Mouse (Mus musculus): ENCODE data around the gene Cul9. TPM values are rescaled to one million over a fixed set of nuclear protein-coding genes. Genes with fewer than 3 reads are reported as not detected.
"Not testable (repeated sequence)": the region's sequence is repeated elsewhere in the genome, so short reads cannot be mapped to it uniquely, and the experiment has no call there.

Cul9 gene
- polyA plus RNA-seq, 1 experiment from 2014 or later: 17.4 TPM

DNA sequence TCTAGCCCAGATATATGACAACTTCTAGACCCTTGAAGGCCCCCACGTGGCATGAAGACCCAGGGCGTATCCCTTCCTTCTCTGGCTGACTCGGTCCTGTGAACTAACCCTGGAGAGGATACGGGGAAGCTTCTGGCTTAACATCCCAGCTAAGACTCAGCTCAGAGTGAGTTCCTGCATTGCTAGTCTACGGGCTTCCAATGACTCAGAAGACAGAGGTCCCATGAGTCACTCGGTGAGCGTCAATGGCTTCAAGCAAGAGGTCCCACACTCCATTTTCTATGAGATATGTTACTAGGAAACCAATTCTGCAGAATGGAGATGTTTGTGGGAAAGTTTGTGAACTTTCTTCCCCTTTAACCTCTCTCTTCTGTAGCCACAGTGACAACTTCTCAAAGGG, 28.3 kb upstream of the Cul9 start:
- H3K36me3 ChIP-seq: peaks cover 59% of the 10 kb centered on the region
- no peak overlapping the region for H3K4me2 ChIP-seq (replicated peaks)
- no peak for ATAC-seq (replicated peaks)
- H3K27ac ChIP-seq (replicated peaks): no peak overlapping the region
- no peaks in the 10 kb centered on the region for H3K4me1 ChIP-seq
- H3K27me3 ChIP-seq: no peaks in the 10 kb centered on the region
- WGBS: 91% methylated on average over 7 of the region's 7 CpGs
- H3K9me3 ChIP-seq: no peaks in the 10 kb centered on the region
- H3K4me3 ChIP-seq: no peak overlapping the region
- no peak overlapping the region for H3K9ac ChIP-seq (replicated peaks)

- H3K36me3 ChIP-seq: peaks cover 58% of the 10 kb centered on the region
- H3K27me3 ChIP-seq: no peaks in the 10 kb centered on the region
- H3K27ac ChIP-seq (replicated peaks): no peak overlapping the region
- H3K4me2 ChIP-seq (replicated peaks): no peak overlapping the region
- H3K4me1 ChIP-seq: no peaks in the 10 kb centered on the region
- H3K4me3 ChIP-seq: no peak overlapping the region
- H3K9ac ChIP-seq (replicated peaks): no peak overlapping the region
- no peaks in the 10 kb centered on the region for H3K9me3 ChIP-seq
- WGBS: 91% methylated on average over 11 of the region's 11 CpGs
- no peak for ATAC-seq (replicated peaks)
Observed at GRCm38 (mm10) chr17:46571005-46571404, 24.8 kb upstream of the Cul9 start.

DNA sequence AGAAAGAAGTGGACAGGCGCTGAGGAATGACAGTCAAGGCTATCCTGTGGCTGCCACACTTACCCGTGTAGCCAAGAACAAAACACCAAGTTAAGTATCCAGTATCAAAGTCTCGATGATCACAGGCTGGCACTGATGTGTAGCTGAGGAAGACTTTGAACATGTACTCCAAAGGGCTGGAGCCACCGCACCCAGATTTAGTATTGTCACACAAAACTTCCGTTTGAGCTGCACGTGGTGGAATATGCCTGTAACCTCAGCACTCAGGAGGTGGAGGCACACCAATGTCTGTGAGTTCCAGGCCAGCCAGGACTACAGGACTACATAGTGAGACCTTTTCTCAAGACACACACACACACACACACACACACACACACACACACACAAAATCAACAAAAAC, 13.0 kb upstream of the Cul9 start:
- no peaks in the 10 kb centered on the region for H3K9me3 ChIP-seq
- ATAC-seq (replicated peaks): no peak
- H3K9ac ChIP-seq (replicated peaks): no peak overlapping the region
- no peak overlapping the region for H3K4me2 ChIP-seq (replicated peaks)
- H3K36me3 ChIP-seq: 0 out of 2 replicates have a peak, but pooled peaks cover 4% of the 10 kb centered on the region
- WGBS: 92% methylated on average over 6 of the region's 6 CpGs
- no peak overlapping the region for H3K4me3 ChIP-seq
- H3K27ac ChIP-seq (replicated peaks): no peak overlapping the region
- H3K4me1 ChIP-seq: peaks cover 7% of the 10 kb centered on the region
- no peaks in the 10 kb centered on the region for H3K27me3 ChIP-seq

DNA sequence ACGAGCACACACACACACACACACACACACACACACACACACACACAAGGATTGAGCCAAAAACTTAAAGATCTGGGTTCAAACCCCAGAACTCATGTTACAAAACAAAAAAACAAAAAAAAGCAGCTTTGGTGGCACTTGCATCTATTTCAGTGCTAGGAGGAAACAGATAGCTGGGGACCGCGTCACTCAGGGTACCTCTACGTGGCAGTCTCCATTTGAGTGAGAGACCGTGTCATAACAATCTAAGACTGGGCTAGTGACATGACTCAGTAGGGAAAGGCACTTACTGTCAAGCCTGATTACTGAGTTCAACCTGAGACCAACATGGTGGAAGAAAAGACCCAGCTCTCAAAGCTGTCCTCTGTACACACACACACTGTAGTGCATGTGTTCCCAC, 12.0 kb upstream of the Cul9 start:
- ATAC-seq (replicated peaks): no peak
- Histone ChIP-seq H3K36me3 (no peaks in the 10 kb centered on the region), H3K4me2 (replicated peaks) (no peak overlapping the region), H3K27me3 (no peaks in the 10 kb centered on the region), H3K9me3 (no peaks in the 10 kb centered on the region), H3K4me3 (no peak overlapping the region), H3K9ac (replicated peaks) (no peak overlapping the region), H3K27ac (replicated peaks) (no peak overlapping the region), H3K4me1 (peaks cover 17% of the 10 kb centered on the region)
- WGBS: 86% methylated on average over 5 of the region's 5 CpGs

- H3K27ac ChIP-seq (replicated peaks); H3K36me3 ChIP-seq; H3K9me3 ChIP-seq; H3K4me3 ChIP-seq; ATAC-seq (replicated peaks); H3K9ac ChIP-seq (replicated peaks); H3K27me3 ChIP-seq: not testable (repeated sequence)
- peak overlapping the region; percentile 95; the same call in 1 of the 2 replicates for H3K4me2 ChIP-seq (replicated peaks)
- H3K4me1 ChIP-seq: peaks cover 24% of the 10 kb centered on the region
Observed at GRCm38 (mm10) chr17:46557321-46557720, 11.1 kb upstream of the Cul9 start.

- 1% methylated on average over 11 of the region's 11 CpGs for WGBS
- Histone ChIP-seq H3K4me3 (peak overlapping the region; percentile 85), H3K4me1 (peaks cover 30% of the 10 kb centered on the region), H3K4me2 (replicated peaks) (peak overlapping the region; percentile 95), H3K27me3 (no peaks in the 10 kb centered on the region), H3K36me3 (peaks cover 4% of the 10 kb centered on the region; the same call in 1 of the 2 replicates), H3K9me3 (no peaks in the 10 kb centered on the region), H3K9ac (replicated peaks) (peak overlapping the region; percentile 43), H3K27ac (replicated peaks) (peak overlapping the region; percentile 70)
- ATAC-seq (replicated peaks): no peak
Observed at GRCm38 (mm10) chr17:46556584-46556945, 10.4 kb upstream of the Cul9 start.

DNA sequence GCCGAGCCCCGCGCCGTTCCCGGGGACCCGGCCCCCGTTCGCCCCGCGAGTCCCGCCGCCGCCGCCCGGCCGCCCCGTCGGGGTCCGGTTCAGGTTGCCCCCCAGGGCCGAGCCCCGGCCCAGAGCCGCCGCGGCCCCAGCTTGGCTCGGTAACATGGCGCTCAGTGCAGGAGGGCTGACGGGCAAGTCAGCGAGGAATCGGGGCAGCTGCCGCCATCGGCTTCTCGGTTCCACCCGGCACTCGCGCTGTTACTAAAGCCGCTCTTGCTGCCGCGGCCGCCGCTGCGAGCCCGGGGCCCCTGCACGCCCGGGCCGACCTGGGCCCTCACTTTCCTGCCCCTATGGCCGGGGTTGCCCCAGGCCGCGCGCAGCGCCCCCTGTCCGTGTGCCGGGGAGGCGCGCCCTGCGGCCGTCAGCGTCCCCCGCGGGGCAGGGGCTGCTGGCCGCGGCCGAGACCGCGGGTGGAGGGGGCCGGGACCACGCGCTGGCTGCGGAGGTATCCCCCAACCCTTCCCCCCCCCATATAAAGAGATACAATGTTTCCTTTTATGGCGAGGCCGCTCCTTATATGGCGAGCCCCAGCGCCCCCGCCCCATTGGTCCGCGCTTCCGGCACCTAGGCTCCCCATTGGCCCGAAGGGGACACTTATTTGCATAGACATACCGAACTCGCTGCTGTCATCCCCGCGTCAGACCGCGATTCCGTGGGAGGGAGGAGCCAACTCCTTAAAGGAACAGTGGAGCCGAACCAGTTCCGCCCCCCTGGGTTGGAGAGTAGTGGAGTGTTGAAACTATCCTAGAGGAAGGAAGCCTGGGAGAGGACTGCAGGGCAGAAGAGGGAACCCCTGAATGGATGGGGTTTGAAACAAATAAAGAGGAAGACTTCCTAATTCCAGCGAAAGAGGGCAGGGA, 9.7 kb upstream of the Cul9 start, which contains the start of gene Srf:
Gene Srf, minus strand, starts transcription at position 503 of the 911 bp plus-strand sequence.
- peaks cover 30% of the 10 kb centered on the region for H3K4me1 ChIP-seq
- WGBS: 2% methylated on average over 87 of the region's 87 CpGs

DNA sequence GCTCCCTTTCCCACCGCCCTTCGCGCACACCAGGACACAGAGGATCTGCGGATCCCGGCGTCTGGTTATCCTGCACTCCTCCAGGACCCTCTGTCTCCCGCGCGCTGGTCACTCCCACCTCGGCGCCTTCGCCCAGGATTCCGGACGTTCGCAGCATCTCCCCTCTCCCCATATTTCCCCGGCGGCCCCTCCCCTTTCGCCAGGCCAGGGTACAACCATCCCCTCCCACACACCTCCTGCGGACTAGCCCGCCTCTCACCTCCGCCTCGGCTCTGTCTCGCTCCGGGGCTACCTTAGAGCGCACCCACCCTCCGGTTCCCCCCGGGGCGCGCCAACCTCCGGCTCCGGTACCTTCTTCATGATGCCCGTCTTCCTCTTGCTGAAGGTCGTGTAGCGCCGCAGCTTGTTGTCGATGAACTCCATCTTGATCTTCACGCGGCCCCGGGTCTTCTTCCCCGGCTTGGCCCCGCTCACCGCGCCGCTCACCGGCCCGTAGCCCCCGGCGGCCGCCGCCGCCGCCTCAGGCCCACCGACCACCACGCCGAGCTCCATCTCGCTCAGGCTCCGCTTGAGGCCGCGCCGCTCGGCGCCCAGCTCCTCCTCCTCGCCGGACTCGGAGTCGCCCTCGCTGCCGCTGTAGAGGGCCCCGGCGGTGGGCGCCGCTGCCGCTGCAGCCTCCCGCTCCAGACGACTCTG, 8.9 kb upstream of the Cul9 start:
- under 1% methylated on average over 74 of the region's 75 CpGs for WGBS
- Histone ChIP-seq H3K36me3 (peaks cover 19% of the 10 kb centered on the region), H3K27ac (replicated peaks) (peak overlapping the region; percentile 93), H3K4me3 (peak overlapping the region; percentile 85), H3K9me3 (no peaks in the 10 kb centered on the region), H3K4me1 (peaks cover 30% of the 10 kb centered on the region), H3K9ac (replicated peaks) (peak overlapping the region; percentile 89), H3K27me3 (no peaks in the 10 kb centered on the region), H3K4me2 (replicated peaks) (peak overlapping the region; percentile 95)
- ATAC-seq (replicated peaks): peak; percentile 5

More for the DNA sequence above, 9.7 kb upstream of the Cul9 start, which contains the start of gene Srf:
- H3K36me3 ChIP-seq: peaks cover 11% of the 10 kb centered on the region
- peak within 1 kb of the TSS; percentile 85 for H3K4me3 ChIP-seq
- ATAC-seq (replicated peaks): peak; percentile 96
- no peaks in the 10 kb centered on the region for H3K27me3 ChIP-seq
- peak within 1 kb of the TSS; percentile 93 for H3K27ac ChIP-seq (replicated peaks)
- no peaks in the 10 kb centered on the region for H3K9me3 ChIP-seq
- H3K9ac ChIP-seq (replicated peaks): peak within 1 kb of the TSS; percentile 89
- H3K4me2 ChIP-seq (replicated peaks): peak within 1 kb of the TSS; percentile 95

- ATAC-seq (replicated peaks): no peak
- Histone ChIP-seq H3K27ac (replicated peaks) (peak overlapping the region; percentile 93), H3K4me1 (peaks cover 30% of the 10 kb centered on the region)
Observed at GRCm38 (mm10) chr17:46554646-46554976, 8.4 kb upstream of the Cul9 start.

GRCm38 (mm10) chr17:46553926-46554325, 7.7 kb upstream of the Cul9 start:
- H3K27ac ChIP-seq (replicated peaks): no peak overlapping the region
- 0 out of 2 replicates have a peak overlapping the region, but pooled peaks have one; percentile 17 for H3K9ac ChIP-seq (replicated peaks)
- H3K4me2 ChIP-seq (replicated peaks): peak overlapping the region; percentile 95
- peaks cover 30% of the 10 kb centered on the region for H3K4me1 ChIP-seq
- WGBS: 72% methylated on average over 3 of the region's 3 CpGs
- ATAC-seq (replicated peaks): no peak
- no peaks in the 10 kb centered on the region for H3K27me3 ChIP-seq
- peak overlapping the region; percentile 85 for H3K4me3 ChIP-seq
- H3K36me3 ChIP-seq: peaks cover 28% of the 10 kb centered on the region
- H3K9me3 ChIP-seq: no peaks in the 10 kb centered on the region

More at GRCm38 (mm10) chr17:46554646-46554976, 8.4 kb upstream of the Cul9 start:
- peak overlapping the region; percentile 89 for H3K9ac ChIP-seq (replicated peaks)
- no peaks in the 10 kb centered on the region for H3K27me3 ChIP-seq
- WGBS: 2% methylated on average over 11 of the region's 11 CpGs
- peak overlapping the region; percentile 95 for H3K4me2 ChIP-seq (replicated peaks)
- peak overlapping the region; percentile 85 for H3K4me3 ChIP-seq
- no peaks in the 10 kb centered on the region for H3K9me3 ChIP-seq
- H3K36me3 ChIP-seq: peaks cover 24% of the 10 kb centered on the region

DNA sequence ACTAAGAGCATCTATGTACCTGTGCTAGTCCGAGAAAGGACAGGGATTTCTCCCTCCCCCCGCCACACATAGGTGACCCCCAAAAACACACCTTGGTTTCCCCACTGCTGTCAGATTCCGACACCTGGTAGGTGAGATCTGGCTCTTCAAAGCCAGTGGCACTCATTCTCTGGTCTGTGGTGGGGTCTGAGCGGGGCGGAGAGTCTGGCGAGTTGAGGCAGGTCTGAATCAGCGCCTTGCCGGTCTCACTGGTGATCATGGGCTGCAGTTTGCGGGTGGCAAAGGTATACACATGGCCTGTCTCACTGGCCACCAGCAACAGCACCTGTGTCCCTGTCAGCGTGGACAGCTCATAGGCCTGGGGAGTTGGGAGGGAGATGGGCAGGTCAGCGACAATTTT, 7.3 kb upstream of the Cul9 start:
- no peaks in the 10 kb centered on the region for H3K9me3 ChIP-seq
- peak overlapping the region; percentile 78 for H3K27ac ChIP-seq (replicated peaks)
- no peaks in the 10 kb centered on the region for H3K27me3 ChIP-seq
- 47% methylated on average over 11 of the region's 11 CpGs for WGBS
- peak overlapping the region; percentile 85 for H3K4me3 ChIP-seq
- H3K4me2 ChIP-seq (replicated peaks): peak overlapping the region; percentile 95
- peaks cover 30% of the 10 kb centered on the region for H3K4me1 ChIP-seq
- H3K36me3 ChIP-seq: peaks cover 33% of the 10 kb centered on the region
- H3K9ac ChIP-seq (replicated peaks): peak overlapping the region; percentile 17
- ATAC-seq (replicated peaks): no peak

- peak overlapping the region; percentile 95 for H3K4me2 ChIP-seq (replicated peaks)
- peaks cover 30% of the 10 kb centered on the region for H3K4me1 ChIP-seq
- H3K27ac ChIP-seq (replicated peaks): peak overlapping the region; percentile 78
- peak overlapping the region; percentile 85 for H3K4me3 ChIP-seq
- peak; percentile 80 for ATAC-seq (replicated peaks)
- WGBS: under 1% methylated on average over 24 of the region's 24 CpGs
- H3K9ac ChIP-seq (replicated peaks): peak overlapping the region; percentile 17
- no peaks in the 10 kb centered on the region for H3K9me3 ChIP-seq
- peaks cover 35% of the 10 kb centered on the region for H3K36me3 ChIP-seq
- no peaks in the 10 kb centered on the region for H3K27me3 ChIP-seq
Observed at GRCm38 (mm10) chr17:46552841-46553423, 6.7 kb upstream of the Cul9 start.

Data from forebrain, embryonic 15.5 days (tissue).